Mouse (Mus musculus) brain, embryonic 14.5 days (tissue): Measurements from ENCODE around the gene Ccdc6.

ENCODE experiments used
- CTCF ChIP-seq: fragments of 200-500 bp; IDR thresholded peaks from 2 replicates; pipeline ENCODE4 v1.5.1; 2012; ENCODE audit warnings: inconsistent platforms, mild to moderate bottlenecking, moderate library complexity, borderline replicate concordance; ENCODE audit not compliant: insufficient read depth, insufficient read length; ENCODE audit errors: extremely low read depth
- POLR2A ChIP-seq: fragments of 200-500 bp; IDR thresholded peaks from 2 replicates; pipeline ENCODE4 v1.6.1; 2012; ENCODE audit warnings: mild to moderate bottlenecking, inconsistent platforms, borderline replicate concordance; ENCODE audit not compliant: poor library complexity, insufficient read depth, insufficient read length, severe bottlenecking; ENCODE audit errors: extremely low read depth

DNA sequence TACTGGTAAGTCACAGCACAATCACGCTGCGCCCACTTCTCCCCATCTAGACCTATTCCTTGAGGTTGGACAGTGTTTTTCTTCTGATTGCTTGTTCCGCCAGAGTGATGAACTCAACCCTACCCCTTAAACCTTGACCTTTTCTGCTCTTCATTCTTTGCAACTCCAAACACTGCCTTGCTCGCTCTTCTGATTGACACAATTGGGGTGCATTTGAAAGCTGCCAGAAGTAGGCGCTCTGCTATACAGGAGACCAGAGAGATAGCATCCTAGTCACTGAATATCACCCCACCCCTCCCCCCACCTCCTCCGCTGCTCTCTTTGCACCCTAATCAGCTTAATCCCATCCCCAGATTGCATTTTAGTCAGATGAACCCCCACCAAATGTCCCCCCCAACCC is 27.6 kb upstream of the Ccdc6 start:
- TF ChIP-seq POLR2A (no peak), CTCF (no peak)
